Mouse (Mus musculus) stomach, embryonic 15.5 days (tissue): ENCODE measurements at regions not wholly inside any gene's neighbourhood (a gene's known extent, or its start where the extent isn't known, plus 50 kb on each side); places are given as distances from the start of the nearest gene placed in this dataset.
"Not testable (repeated sequence)": the region's sequence is repeated elsewhere in the genome, so short reads cannot be mapped to it uniquely, and the experiment has no call there.

Source experiments
- ATAC-seq: fragments of 200-750 bp; cut with Nextera tagmentation; 2 replicates; pipeline ENCODE4 v1.8.0; 2017; ENCODE audit warnings: low read depth, moderate number of reproducible peaks, moderate TSS enrichment; ENCODE audit not compliant: insufficient read depth, low FRiP score
- H3K27ac ChIP-seq: fragments of 300-500 bp; sonication (generic); 2 replicates; pipeline ENCODE4 v1.5.1; 2015; ENCODE audit warnings: mild to moderate bottlenecking, inconsistent platforms
- H3K27me3 ChIP-seq: fragments of 300-500 bp; sonication (generic); replicated peaks from 2 replicates; pipeline ENCODE4 v1.6.1; 2015; ENCODE audit warnings: inconsistent platforms
- H3K36me3 ChIP-seq: fragments of 300-500 bp; sonication (generic); 2 replicates; pipeline ENCODE4 v1.6.1; 2015; ENCODE audit warnings: inconsistent platforms
- H3K4me1 ChIP-seq: fragments of 300-500 bp; sonication (generic); 2 replicates; pipeline ENCODE4 v1.6.1; 2015; ENCODE audit warnings: inconsistent platforms
- H3K4me2 ChIP-seq: fragments of 300-500 bp; sonication (generic); 2 replicates; pipeline ENCODE4 v1.6.1; 2015; ENCODE audit warnings: mild to moderate bottlenecking, inconsistent platforms
- H3K4me3 ChIP-seq: fragments of 300-500 bp; sonication (generic); replicated peaks from 2 replicates; pipeline ENCODE4 v1.5.1; 2015; ENCODE audit warnings: inconsistent platforms
- H3K9ac ChIP-seq: fragments of 300-500 bp; sonication (generic); 2 replicates; pipeline ENCODE4 v1.6.1; 2015; ENCODE audit warnings: inconsistent platforms
- H3K9me3 ChIP-seq: fragments of 300-500 bp; sonication (generic); 2 replicates; pipeline ENCODE4 v1.6.1; 2016; ENCODE audit warnings: inconsistent platforms
- WGBS: fragments of 180-500 bp; shearing (Covaris S2); methylation state at CpG from one replicate; pipeline ENCODE4 v1.1.7; 2015; 5-methylcytosine and 5-hydroxymethylcytosine counted together

DNA sequence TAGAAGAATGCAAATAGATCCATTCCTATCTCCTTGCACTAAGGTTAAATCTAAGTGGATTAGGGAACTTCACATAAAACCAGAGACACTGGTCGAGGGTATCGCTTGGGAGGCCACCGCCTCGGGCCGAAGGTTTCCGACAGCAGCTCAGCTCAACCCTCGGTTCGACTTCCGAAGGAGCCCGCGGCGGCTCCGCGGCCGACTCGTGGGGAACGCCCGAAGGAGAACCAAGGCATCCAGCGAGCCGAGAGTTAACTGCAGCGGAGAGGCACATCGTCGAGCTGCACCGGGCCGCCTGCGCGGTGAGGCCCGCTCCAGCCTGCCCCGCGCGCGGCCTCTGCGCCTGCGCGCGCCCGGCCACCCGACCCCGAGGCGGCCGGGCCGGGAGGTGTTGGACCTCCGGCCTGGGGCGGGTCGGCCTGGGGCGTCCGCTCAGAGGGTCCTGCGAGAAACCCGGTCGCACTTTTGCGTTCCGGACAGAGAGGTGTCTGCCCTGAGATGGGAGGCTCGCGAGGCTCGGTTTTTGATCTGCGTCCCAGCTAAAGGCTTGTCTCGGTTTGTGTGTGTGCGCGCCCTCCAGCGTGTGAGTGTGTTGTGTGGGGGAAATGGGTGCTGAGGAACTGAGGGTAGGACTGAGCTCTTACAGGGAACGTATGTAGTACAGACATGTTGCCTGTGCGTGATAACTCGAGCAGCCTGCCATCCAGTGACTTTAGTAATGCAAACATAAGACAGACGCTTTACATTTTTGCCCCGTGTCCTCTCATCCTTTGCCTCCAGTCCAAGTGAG, 50.9 kb upstream of the Vmn2r9 start:
- H3K27ac ChIP-seq, H3K36me3 ChIP-seq, H3K4me1 ChIP-seq, H3K27me3 ChIP-seq, H3K9ac ChIP-seq, H3K9me3 ChIP-seq: not testable (repeated sequence)
- peak overlapping the region; percentile 51 for H3K4me2 ChIP-seq
- 1% methylated on average over 30 of the region's 65 CpGs for WGBS
- peak; percentile 93 for ATAC-seq
- H3K4me3 ChIP-seq: peak overlapping the region; percentile 22; the same call in 1 of the 2 replicates
